Mouse (Mus musculus) neural tube, embryonic 15.5 days (tissue): ENCODE results near the gene Acsf3. TPM values are rescaled to one million over a fixed set of nuclear protein-coding genes. Genes with fewer than 3 reads are reported as not detected.
A peak's percentile ranks its signal among the peaks of the same experiment; 100 is the strongest.

Experiments
- ATAC-seq: fragments of 200-750 bp; cut with Nextera tagmentation; 2 replicates; pipeline ENCODE4 v1.8.0; 2017; ENCODE audit warnings: mild to moderate bottlenecking, moderate TSS enrichment, moderate library complexity; ENCODE audit not compliant: low FRiP score
- H3K27ac ChIP-seq: fragments of 300-500 bp; sonication (generic); replicated peaks from 2 replicates; pipeline ENCODE4 v1.5.1; 2015; ENCODE audit warnings: mild to moderate bottlenecking, inconsistent platforms
- H3K27me3 ChIP-seq: fragments of 300-500 bp; sonication (generic); replicated peaks from 2 replicates; pipeline ENCODE4 v1.6.1; 2015; ENCODE audit warnings: inconsistent platforms
- H3K36me3 ChIP-seq: fragments of 300-500 bp; sonication (generic); 2 replicates; pipeline ENCODE4 v1.6.1; 2015; ENCODE audit warnings: inconsistent platforms
- H3K4me1 ChIP-seq: fragments of 300-500 bp; sonication (generic); 2 replicates; pipeline ENCODE4 v1.6.1; 2015; ENCODE audit warnings: inconsistent platforms
- H3K4me2 ChIP-seq: fragments of 300-500 bp; sonication (generic); 2 replicates; pipeline ENCODE4 v1.6.1; 2015; ENCODE audit warnings: inconsistent platforms, mild to moderate bottlenecking, moderate library complexity
- H3K4me3 ChIP-seq: fragments of 300-500 bp; sonication (generic); replicated peaks from 2 replicates; pipeline ENCODE4 v1.5.1; 2015; ENCODE audit warnings: mild to moderate bottlenecking, inconsistent platforms
- H3K9ac ChIP-seq: fragments of 300-500 bp; sonication (generic); replicated peaks from 2 replicates; pipeline ENCODE4 v1.6.1; 2015; ENCODE audit warnings: mild to moderate bottlenecking, inconsistent platforms
- H3K9me3 ChIP-seq: fragments of 300-500 bp; sonication (generic); replicated peaks from 2 replicates; pipeline ENCODE4 v1.6.1; 2016; ENCODE audit warnings: inconsistent platforms
- WGBS: fragments of 180-500 bp; shearing (Covaris S2); methylation state at CpG from one replicate; pipeline ENCODE4 v1.1.7; 2015; ENCODE audit warnings: mixed read lengths; 5-methylcytosine and 5-hydroxymethylcytosine counted together
- polyA plus RNA-seq: library from polyadenylated mRNA; unstranded; fragments of >200 nt; fragmentation: Nextera tagmentation; extraction: Ambion mirVana; gene quantifications from 2 replicates; pipeline ENCODE4 v1.2.1, GENCODE M21; 2015

The Acsf3 gene
- polyA plus RNA-seq, 1 experiment from 2014 or later, result 15.2 TPM

GRCm38 (mm10) chr8:122814608-122815007, 39.3 kb downstream of the Acsf3 start:
- Histone ChIP-seq H3K4me2 (no peak overlapping the region), H3K27ac (0 out of 2 replicates have a peak overlapping the region, but pooled peaks have one; percentile 3), H3K9ac (no peak overlapping the region), H3K27me3 (no peaks in the 10 kb centered on the region), H3K4me1 (peaks cover 46% of the 10 kb centered on the region), H3K9me3 (no peaks in the 10 kb centered on the region), H3K4me3 (no peak overlapping the region), H3K36me3 (no peaks in the 10 kb centered on the region)
- WGBS, result 18% methylated on average over 7 of the region's 7 CpGs
- no peak for ATAC-seq

GRCm38 (mm10) chr8:122816965-122817364, 41.7 kb downstream of the Acsf3 start:
- no peak overlapping the region for H3K4me3 ChIP-seq
- H3K9ac ChIP-seq, result no peak overlapping the region
- H3K9me3 ChIP-seq, result no peaks in the 10 kb centered on the region
- no peak for ATAC-seq
- no peak overlapping the region for H3K27ac ChIP-seq
- H3K27me3 ChIP-seq, result no peaks in the 10 kb centered on the region
- 95% methylated on average over 6 of the region's 6 CpGs for WGBS
- H3K4me2 ChIP-seq, result no peak overlapping the region
- no peaks in the 10 kb centered on the region for H3K36me3 ChIP-seq
- H3K4me1 ChIP-seq, result peaks cover 25% of the 10 kb centered on the region

GRCm38 (mm10) chr8:122817724-122818496, 42.6 kb downstream of the Acsf3 start:
- peaks cover 16% of the 10 kb centered on the region for H3K4me1 ChIP-seq
- no peak overlapping the region for H3K4me3 ChIP-seq
- H3K27me3 ChIP-seq, result no peaks in the 10 kb centered on the region
- 51% methylated on average over 13 of the region's 13 CpGs for WGBS
- H3K9me3 ChIP-seq, result no peaks in the 10 kb centered on the region
- H3K27ac ChIP-seq, result no peak overlapping the region
- ATAC-seq, result no peak
- H3K9ac ChIP-seq, result no peak overlapping the region
- H3K36me3 ChIP-seq, result no peaks in the 10 kb centered on the region
- no peak overlapping the region for H3K4me2 ChIP-seq

- peaks cover 7% of the 10 kb centered on the region for H3K4me1 ChIP-seq
- no peaks in the 10 kb centered on the region for H3K27me3 ChIP-seq
- 54% methylated on average over 11 of the region's 11 CpGs for WGBS
- no peak for ATAC-seq
- H3K9me3 ChIP-seq, result no peaks in the 10 kb centered on the region
- H3K9ac ChIP-seq, result no peak overlapping the region
- no peak overlapping the region for H3K4me3 ChIP-seq
- no peak overlapping the region for H3K4me2 ChIP-seq
- H3K27ac ChIP-seq, result no peak overlapping the region
- no peaks in the 10 kb centered on the region for H3K36me3 ChIP-seq
Measured at GRCm38 (mm10) chr8:122819776-122820175, 44.5 kb downstream of the Acsf3 start.

GRCm38 (mm10) chr8:122824571-122824970, 49.3 kb downstream of the Acsf3 start:
- H3K4me1 ChIP-seq, result peaks cover 9% of the 10 kb centered on the region; the same call in 1 of the 2 replicates
- H3K9me3 ChIP-seq, result no peaks in the 10 kb centered on the region
- no peaks in the 10 kb centered on the region for H3K27me3 ChIP-seq
- no peak for ATAC-seq
- no peaks in the 10 kb centered on the region for H3K36me3 ChIP-seq
- no peak overlapping the region for H3K9ac ChIP-seq
- H3K4me2 ChIP-seq, result no peak overlapping the region
- H3K4me3 ChIP-seq, result no peak overlapping the region
- no peak overlapping the region for H3K27ac ChIP-seq
- WGBS, result 40% methylated on average over 5 of the region's 5 CpGs

GRCm38 (mm10) chr8:122824986-122825385, 49.7 kb downstream of the Acsf3 start:
- Histone ChIP-seq H3K4me1 (peaks cover 9% of the 10 kb centered on the region; the same call in 1 of the 2 replicates), H3K27me3 (no peaks in the 10 kb centered on the region), H3K27ac (no peak overlapping the region), H3K9ac (no peak overlapping the region), H3K9me3 (no peaks in the 10 kb centered on the region), H3K36me3 (no peaks in the 10 kb centered on the region), H3K4me3 (no peak overlapping the region), H3K4me2 (no peak overlapping the region)
- ATAC-seq, result no peak
- 78% methylated on average over 9 of the region's 9 CpGs for WGBS

- no peak overlapping the region for H3K4me3 ChIP-seq
- no peak overlapping the region for H3K4me2 ChIP-seq
- 82% methylated on average over 8 of the region's 8 CpGs for WGBS
- no peaks in the 10 kb centered on the region for H3K36me3 ChIP-seq
- peaks cover 12% of the 10 kb centered on the region; the same call in 1 of the 2 replicates for H3K4me1 ChIP-seq
- ATAC-seq, result no peak
- no peaks in the 10 kb centered on the region for H3K9me3 ChIP-seq
- no peak overlapping the region for H3K9ac ChIP-seq
- H3K27me3 ChIP-seq, result no peaks in the 10 kb centered on the region
- H3K27ac ChIP-seq, result no peak overlapping the region
Measured at GRCm38 (mm10) chr8:122825408-122825807, 50.1 kb downstream of the Acsf3 start.

GRCm38 (mm10) chr8:122829396-122829795, 54.1 kb downstream of the Acsf3 start:
- Histone ChIP-seq H3K27ac (no peak overlapping the region), H3K36me3 (no peaks in the 10 kb centered on the region), H3K9me3 (no peaks in the 10 kb centered on the region), H3K9ac (no peak overlapping the region), H3K27me3 (no peaks in the 10 kb centered on the region), H3K4me1 (peaks cover 12% of the 10 kb centered on the region; the same call in 1 of the 2 replicates), H3K4me3 (no peak overlapping the region), H3K4me2 (no peak overlapping the region)
- no peak for ATAC-seq
- 71% methylated on average over 3 of the region's 3 CpGs for WGBS

- peak; percentile 84 for ATAC-seq
- 39% methylated on average over 8 of the region's 8 CpGs for WGBS
- H3K27ac ChIP-seq, result no peak overlapping the region
Measured at GRCm38 (mm10) chr8:122830349-122831061, 55.2 kb downstream of the Acsf3 start.

GRCm38 (mm10) chr8:122834416-122834815, 59.1 kb downstream of the Acsf3 start:
- Histone ChIP-seq H3K9ac (no peak overlapping the region), H3K4me3 (no peak overlapping the region), H3K4me1 (peaks cover 2% of the 10 kb centered on the region; the same call in 1 of the 2 replicates), H3K27ac (no peak overlapping the region), H3K27me3 (no peaks in the 10 kb centered on the region), H3K36me3 (no peaks in the 10 kb centered on the region), H3K4me2 (no peak overlapping the region), H3K9me3 (no peaks in the 10 kb centered on the region)
- no peak for ATAC-seq
- WGBS, result 84% methylated on average over 8 of the region's 8 CpGs

More at GRCm38 (mm10) chr8:122830349-122831061, 55.2 kb downstream of the Acsf3 start:
- Histone ChIP-seq H3K9me3 (no peaks in the 10 kb centered on the region), H3K27me3 (no peaks in the 10 kb centered on the region), H3K9ac (no peak overlapping the region), H3K4me2 (no peak overlapping the region), H3K4me3 (no peak overlapping the region), H3K36me3 (no peaks in the 10 kb centered on the region), H3K4me1 (peaks cover 12% of the 10 kb centered on the region; the same call in 1 of the 2 replicates)

GRCm38 (mm10) chr8:122834971-122835370, 59.7 kb downstream of the Acsf3 start:
- ATAC-seq, result no peak
- Histone ChIP-seq H3K4me2 (no peak overlapping the region), H3K9ac (no peak overlapping the region), H3K27me3 (no peaks in the 10 kb centered on the region), H3K27ac (no peak overlapping the region), H3K4me3 (no peak overlapping the region), H3K4me1 (peaks cover 2% of the 10 kb centered on the region; the same call in 1 of the 2 replicates), H3K36me3 (no peaks in the 10 kb centered on the region), H3K9me3 (no peaks in the 10 kb centered on the region)
- 31% methylated on average over 7 of the region's 8 CpGs for WGBS

GRCm38 (mm10) chr8:122836199-122836598, 60.9 kb downstream of the Acsf3 start:
- H3K27ac ChIP-seq, result no peak overlapping the region
- 85% methylated on average over 12 of the region's 12 CpGs for WGBS
- no peak overlapping the region for H3K4me3 ChIP-seq
- no peak overlapping the region for H3K9ac ChIP-seq
- no peak for ATAC-seq
- no peaks in the 10 kb centered on the region for H3K4me1 ChIP-seq
- H3K36me3 ChIP-seq, result no peaks in the 10 kb centered on the region
- H3K9me3 ChIP-seq, result no peaks in the 10 kb centered on the region
- H3K27me3 ChIP-seq, result no peaks in the 10 kb centered on the region
- no peak overlapping the region for H3K4me2 ChIP-seq
